Mouse (Mus musculus): ENCODE data around the gene Ets2.

The Ets2 gene

DNA sequence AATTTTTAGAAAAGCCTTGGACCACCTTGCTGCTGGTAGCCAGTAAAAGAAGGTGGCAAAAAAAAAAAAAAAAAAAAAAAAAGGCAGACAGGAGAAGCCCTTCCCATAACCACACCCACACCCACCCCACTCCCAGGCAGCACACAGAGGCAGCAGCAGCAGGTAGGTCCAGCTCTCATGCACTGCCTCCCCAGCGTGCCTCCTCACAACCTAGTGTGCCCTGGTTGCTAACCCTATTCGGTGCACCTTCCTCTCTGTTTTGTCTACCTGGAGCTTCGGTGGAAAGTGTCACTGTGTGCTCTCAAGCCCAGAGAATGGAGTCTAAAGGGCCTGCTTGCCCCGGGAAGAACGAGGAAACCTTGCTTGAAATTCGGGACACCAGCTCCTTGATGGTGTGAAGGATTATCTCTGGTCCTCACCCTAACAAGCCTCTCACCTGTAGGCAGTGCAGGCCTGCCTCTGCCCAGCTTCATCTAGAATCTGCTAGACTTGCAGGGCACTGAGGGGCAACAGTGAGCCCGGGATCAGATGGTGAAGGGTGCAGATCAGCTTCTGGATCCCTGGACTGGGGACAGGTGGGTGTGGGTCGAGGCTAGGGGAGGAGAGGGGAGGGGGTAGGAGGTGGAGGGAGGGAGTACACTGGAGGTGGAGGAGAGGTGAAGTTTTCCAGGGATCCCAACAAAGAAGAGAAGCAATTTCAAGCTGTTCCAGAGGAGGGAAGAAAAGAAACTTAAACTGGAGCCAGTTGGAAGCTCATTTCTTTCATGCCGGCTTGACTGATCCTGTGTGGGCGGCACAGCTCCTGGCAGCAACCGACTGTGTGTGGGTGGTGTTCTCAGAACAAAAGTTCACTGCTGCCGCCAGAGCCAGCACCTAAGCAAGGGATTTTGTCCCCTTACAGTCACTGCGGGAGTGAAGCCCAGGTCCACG, 67.5 kb downstream of the Ets2 start:
- DNase-seq (ENCODE audit: low read depth, low spot score): no peak

DNA sequence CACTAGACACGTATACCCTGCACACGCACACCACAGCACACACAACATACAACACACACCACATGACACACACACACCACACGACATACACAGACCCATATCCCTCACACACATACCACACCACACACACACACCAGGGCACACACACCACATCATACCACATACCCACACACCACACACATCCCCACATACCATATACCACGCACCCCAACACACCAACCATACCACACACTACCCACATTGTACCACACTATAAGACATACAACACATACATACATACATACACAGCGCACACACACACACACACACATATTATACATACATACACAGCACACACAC, 68.1 kb downstream of the Ets2 start:
- DNase-seq (ENCODE audit: low read depth, low spot score): no peak

DNA sequence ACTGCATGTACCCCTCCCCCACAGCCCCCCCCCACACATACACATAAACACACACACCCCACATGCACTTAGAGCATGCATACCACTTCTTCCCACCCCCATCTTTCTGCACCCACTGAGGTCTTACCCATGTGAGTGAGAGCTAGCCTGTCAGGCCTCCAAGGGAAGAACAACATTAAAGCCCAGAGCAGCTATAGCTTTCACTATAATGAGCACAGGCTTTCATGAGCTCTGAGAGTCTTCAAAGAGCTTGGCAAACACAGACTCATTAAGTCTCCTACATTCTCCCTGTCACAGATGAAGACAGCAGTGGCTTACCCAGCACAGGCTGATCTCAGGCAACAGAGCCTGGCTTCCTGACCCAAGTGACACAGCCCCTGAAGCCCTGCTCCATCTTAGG, 68.5 kb downstream of the Ets2 start:
- DNase-seq (ENCODE audit: low read depth, low spot score): no peak

Measured in brain, embryonic 18.5 days (tissue).